Mouse (Mus musculus) lung, embryonic 14.5 days (tissue): Measurements from ENCODE around the gene Dpf3. TPM values are rescaled to one million over a fixed set of nuclear protein-coding genes. Genes with fewer than 3 reads are reported as not detected.

ENCODE experiments used
- ATAC-seq: fragments of 200-750 bp; cut with Nextera tagmentation; 2 replicates; pipeline ENCODE4 v1.8.0; 2017; ENCODE audit warnings: mild to moderate bottlenecking, moderate TSS enrichment, moderate library complexity; ENCODE audit not compliant: insufficient read depth
- DNase-seq: peaks from one replicate; pipeline ENCODE4 v3.0.0-alpha.2; 2015
- H3K27ac ChIP-seq: fragments of 300-500 bp; sonication (generic); 2 replicates; pipeline ENCODE4 v1.5.1; 2014; ENCODE audit warnings: low read depth, mild to moderate bottlenecking, moderate library complexity
- H3K27me3 ChIP-seq: fragments of 300-500 bp; sonication (generic); 2 replicates; pipeline ENCODE4 v1.6.1; 2014; ENCODE audit warnings: low read length, control low read depth; ENCODE audit not compliant: insufficient read depth
- H3K36me3 ChIP-seq: fragments of 300-500 bp; sonication (generic); 2 replicates; pipeline ENCODE4 v1.6.1; 2014; ENCODE audit warnings: control low read depth; ENCODE audit not compliant: insufficient read depth
- H3K4me1 ChIP-seq: fragments of 300-500 bp; sonication (generic); 2 replicates; pipeline ENCODE4 v1.6.1; 2014; ENCODE audit warnings: antibody characterized with exemption, control low read depth; ENCODE audit not compliant: insufficient read depth
- H3K4me2 ChIP-seq: fragments of 300-500 bp; sonication (generic); 2 replicates; pipeline ENCODE4 v1.6.1; 2014; ENCODE audit warnings: mild to moderate bottlenecking
- H3K4me3 ChIP-seq: fragments of 300-500 bp; sonication (generic); 2 replicates; pipeline ENCODE4 v1.5.1; 2014; ENCODE audit warnings: low read depth, low read length
- H3K9ac ChIP-seq: fragments of 300-500 bp; sonication (generic); 2 replicates; pipeline ENCODE4 v1.6.1; 2014
- H3K9me3 ChIP-seq: fragments of 300-500 bp; sonication (generic); 2 replicates; pipeline ENCODE4 v1.6.1; 2016; ENCODE audit warnings: low read depth, low read length, control low read depth
- CTCF ChIP-seq: IDR thresholded peaks from 2 replicates; pipeline ENCODE4 v1.5.1; 2016; ENCODE audit warnings: antibody characterized with exemption, low read depth
- WGBS: fragments of 180-500 bp; shearing (Covaris S2); extraction: QIAGEN DNeasy Blood & Tissue Kit; methylation state at CpG from one replicate; pipeline ENCODE4 v1.1.7; 2014; 5-methylcytosine and 5-hydroxymethylcytosine counted together
- polyA plus RNA-seq: library from polyadenylated mRNA; unstranded; fragments of >200 nt; fragmentation: Nextera tagmentation; extraction: Ambion mirVana; gene quantifications from 2 replicates; pipeline ENCODE4 v1.2.1, GENCODE M21; 2014

The Dpf3 gene
- polyA plus RNA-seq, 1 experiment from 2014 or later, result 3.1 TPM

GRCm38 (mm10) chr12:83208841-83209240 lies 278.7 kb downstream of the Dpf3 start:
- no peaks in the 10 kb centered on the region for H3K27me3 ChIP-seq

GRCm38 (mm10) chr12:83208011-83208410 lies 279.5 kb downstream of the Dpf3 start:
- 62% methylated on average over 8 of the region's 8 CpGs for WGBS
- Histone ChIP-seq H3K4me2 (no peak overlapping the region), H3K4me3 (no peak overlapping the region), H3K4me1 (no peaks in the 10 kb centered on the region), H3K36me3 (no peaks in the 10 kb centered on the region), H3K9me3 (no peaks in the 10 kb centered on the region), H3K27me3 (no peaks in the 10 kb centered on the region), H3K27ac (no peak overlapping the region), H3K9ac (no peak overlapping the region)
- no peak for ATAC-seq
- TF ChIP-seq CTCF, result no peak
- no peak for DNase-seq

More at GRCm38 (mm10) chr12:83208841-83209240, 278.7 kb downstream of the Dpf3 start:
- ATAC-seq (no peak), DNase-seq (no peak)
- Histone ChIP-seq H3K9ac (no peak overlapping the region), H3K36me3 (no peaks in the 10 kb centered on the region), H3K4me2 (no peak overlapping the region), H3K27ac (no peak overlapping the region), H3K9me3 (no peaks in the 10 kb centered on the region), H3K4me1 (no peaks in the 10 kb centered on the region), H3K4me3 (no peak overlapping the region)
- 66% methylated on average over 6 of the region's 6 CpGs for WGBS
- TF ChIP-seq CTCF, result no peak

GRCm38 (mm10) chr12:83207481-83207880 lies 280.0 kb downstream of the Dpf3 start:
- Histone ChIP-seq H3K27ac (no peak overlapping the region), H3K4me1 (no peaks in the 10 kb centered on the region), H3K4me3 (no peak overlapping the region), H3K27me3 (no peaks in the 10 kb centered on the region), H3K9me3 (no peaks in the 10 kb centered on the region), H3K4me2 (no peak overlapping the region), H3K9ac (no peak overlapping the region), H3K36me3 (no peaks in the 10 kb centered on the region)
- no peak for TF ChIP-seq CTCF
- 62% methylated on average over 5 of the region's 5 CpGs for WGBS
- DNase-seq (no peak), ATAC-seq (no peak)

GRCm38 (mm10) chr12:83206866-83207265 lies 280.6 kb downstream of the Dpf3 start:
- Histone ChIP-seq H3K36me3 (no peaks in the 10 kb centered on the region), H3K4me2 (no peak overlapping the region), H3K4me3 (no peak overlapping the region), H3K4me1 (no peaks in the 10 kb centered on the region), H3K27ac (no peak overlapping the region), H3K27me3 (no peaks in the 10 kb centered on the region), H3K9me3 (no peaks in the 10 kb centered on the region), H3K9ac (no peak overlapping the region)
- TF ChIP-seq CTCF, result no peak
- DNase-seq (no peak), ATAC-seq (no peak)
- 62% methylated on average over 6 of the region's 6 CpGs for WGBS

- WGBS, result 54% methylated on average over 5 of the region's 5 CpGs
- Histone ChIP-seq H3K4me2 (no peak overlapping the region), H3K4me1 (no peaks in the 10 kb centered on the region), H3K9ac (no peak overlapping the region), H3K36me3 (no peaks in the 10 kb centered on the region), H3K27ac (no peak overlapping the region), H3K27me3 (no peaks in the 10 kb centered on the region), H3K9me3 (no peaks in the 10 kb centered on the region), H3K4me3 (no peak overlapping the region)
- DNase-seq (no peak), ATAC-seq (no peak)
- no peak for TF ChIP-seq CTCF
These were observed 283.2 kb downstream of the Dpf3 start for GRCm38 (mm10) chr12:83204361-83204760.

GRCm38 (mm10) chr12:83201674-83202073 lies 285.8 kb downstream of the Dpf3 start:
- H3K9me3 ChIP-seq, result no peaks in the 10 kb centered on the region
- TF ChIP-seq CTCF, result no peak
- H3K36me3 ChIP-seq, result no peaks in the 10 kb centered on the region
- no peaks in the 10 kb centered on the region for H3K27me3 ChIP-seq
- no peak overlapping the region for H3K9ac ChIP-seq
- no peak for DNase-seq
- no peaks in the 10 kb centered on the region for H3K4me1 ChIP-seq
- H3K4me3 ChIP-seq, result no peak overlapping the region
- H3K27ac ChIP-seq, result no peak overlapping the region
- H3K4me2 ChIP-seq, result no peak overlapping the region
- WGBS, result 38% methylated on average over 3 of the region's 3 CpGs
- ATAC-seq, result no peak

- no peak for DNase-seq
- Histone ChIP-seq H3K27ac (no peak overlapping the region), H3K27me3 (no peaks in the 10 kb centered on the region), H3K4me1 (no peaks in the 10 kb centered on the region), H3K9me3 (no peaks in the 10 kb centered on the region), H3K4me2 (no peak overlapping the region), H3K9ac (no peak overlapping the region), H3K36me3 (no peaks in the 10 kb centered on the region), H3K4me3 (no peak overlapping the region)
- WGBS, result 72% methylated on average over 6 of the region's 6 CpGs
- no peak for ATAC-seq
- no peak for TF ChIP-seq CTCF
These were observed 307.0 kb downstream of the Dpf3 start for GRCm38 (mm10) chr12:83180561-83180960.

- no peak overlapping the region for H3K27ac ChIP-seq
- H3K9ac ChIP-seq, result no peak overlapping the region
- no peaks in the 10 kb centered on the region for H3K27me3 ChIP-seq
- no peaks in the 10 kb centered on the region for H3K9me3 ChIP-seq
- no peaks in the 10 kb centered on the region for H3K36me3 ChIP-seq
- WGBS, result 71% methylated on average over 1 of the region's 1 CpGs
- DNase-seq (no peak), ATAC-seq (no peak)
- no peak overlapping the region for H3K4me3 ChIP-seq
- H3K4me2 ChIP-seq, result no peak overlapping the region
- TF ChIP-seq CTCF, result no peak
- no peaks in the 10 kb centered on the region for H3K4me1 ChIP-seq
These were observed 307.7 kb downstream of the Dpf3 start for GRCm38 (mm10) chr12:83179860-83180259.
